Mouse (Mus musculus) MN1 (cell line): ENCODE results near the gene Olfr566.

Experiments used
- DNase-seq: peaks from one replicate; pipeline ENCODE4 v3.0.0-alpha.2; 2016; ENCODE audit warnings: low spot score

Olfr566 gene

DNA sequence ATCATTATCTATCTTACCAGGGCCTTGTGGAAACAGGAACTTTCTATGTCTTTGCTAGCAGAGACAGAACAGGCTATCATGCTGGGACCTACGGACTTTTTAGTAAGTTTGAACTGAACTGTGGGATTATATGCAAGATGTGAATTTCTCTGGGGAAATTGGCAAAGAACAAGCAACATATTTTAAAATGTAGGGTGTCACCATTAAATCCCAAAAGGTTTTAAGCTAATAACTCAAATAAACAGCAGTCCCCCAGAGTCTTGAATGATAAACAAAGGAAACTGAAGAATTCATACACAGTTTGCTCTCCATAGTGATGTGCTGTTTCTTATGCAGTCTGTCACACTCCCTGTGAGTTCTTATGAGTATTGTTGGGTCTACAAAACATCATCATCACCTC, at the start of gene Olfr566:
Gene Olfr566 (minus strand): TSS at position 101 of the 400 bp plus-strand sequence.
- DNase-seq, result no peak

DNA sequence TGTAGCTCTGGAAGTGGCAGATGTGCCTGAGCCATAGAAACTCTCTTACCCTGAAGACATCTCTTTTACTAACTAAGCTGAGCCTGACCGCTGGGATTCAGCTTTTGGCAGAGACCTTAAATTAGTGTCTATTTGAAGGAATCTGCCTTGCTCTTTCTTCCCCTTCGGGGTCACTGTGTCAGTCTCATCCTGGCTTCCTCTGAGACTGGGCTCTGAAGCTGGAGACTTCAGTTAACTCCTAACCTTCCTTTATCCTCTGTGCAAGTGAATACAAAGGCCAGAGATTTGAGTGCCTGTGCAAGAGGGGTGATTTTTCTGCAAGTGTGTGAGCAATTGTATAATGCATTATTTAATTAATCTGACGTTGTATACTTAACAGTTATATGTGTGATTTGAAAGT, 32.2 kb upstream of the Olfr566 start, which contains the start of gene Olfr569:
Gene Olfr569 (minus strand): TSS at position 101 of the 400 bp plus-strand sequence.
- DNase-seq, result no peak

DNA sequence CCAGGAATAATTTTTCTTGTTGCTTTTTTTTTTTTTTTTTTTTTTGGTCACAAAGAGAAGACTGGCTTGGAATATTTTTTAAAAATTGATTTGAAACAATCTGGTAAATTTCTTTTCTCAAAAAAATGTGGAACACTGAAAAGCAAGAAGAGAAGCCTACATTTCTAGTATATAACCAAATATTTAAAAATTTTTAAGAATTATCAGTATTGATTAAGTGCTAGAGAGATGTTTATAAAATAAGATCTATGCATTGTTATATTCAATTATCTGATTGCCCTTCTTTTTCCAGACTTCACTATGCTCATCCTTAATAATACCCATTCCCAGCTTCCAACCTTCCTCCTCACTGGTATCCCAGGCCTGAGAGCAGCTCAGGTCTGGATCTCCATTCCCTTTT, 18.3 kb upstream of the Olfr566 start, which contains the start of gene Olfr568:
Gene Olfr568 (plus strand): TSS at position 301 of the 400 bp plus-strand sequence.
- DNase-seq, result no peak

- no peak for DNase-seq
Measured at GRCm38 (mm10) chr7:102855807-102856206, 2.8 kb downstream of the Olfr566 start.
